Mouse (Mus musculus) layer of hippocampus, adult 18-20 months (tissue): ENCODE data around the gene Dctpp1. TPM values are rescaled to one million over a fixed set of nuclear protein-coding genes. Genes with fewer than 3 reads are reported as not detected.

ENCODE experiments used
- DNase-seq, 2 experiments: peaks; one replicate each; pipeline ENCODE4 v3.0.0; 2022; ENCODE audit warnings: low spot score in 2 of 2
- total RNA-seq, 2 experiments: library from RNA; stranded (reverse); gene quantifications; 2 replicates each; pipeline ENCODE4 v1.2.3; 2021

Gene Dctpp1
- total RNA-seq, 2 experiments from 2014 or later, result 22.0 to 22.8 TPM

DNA sequence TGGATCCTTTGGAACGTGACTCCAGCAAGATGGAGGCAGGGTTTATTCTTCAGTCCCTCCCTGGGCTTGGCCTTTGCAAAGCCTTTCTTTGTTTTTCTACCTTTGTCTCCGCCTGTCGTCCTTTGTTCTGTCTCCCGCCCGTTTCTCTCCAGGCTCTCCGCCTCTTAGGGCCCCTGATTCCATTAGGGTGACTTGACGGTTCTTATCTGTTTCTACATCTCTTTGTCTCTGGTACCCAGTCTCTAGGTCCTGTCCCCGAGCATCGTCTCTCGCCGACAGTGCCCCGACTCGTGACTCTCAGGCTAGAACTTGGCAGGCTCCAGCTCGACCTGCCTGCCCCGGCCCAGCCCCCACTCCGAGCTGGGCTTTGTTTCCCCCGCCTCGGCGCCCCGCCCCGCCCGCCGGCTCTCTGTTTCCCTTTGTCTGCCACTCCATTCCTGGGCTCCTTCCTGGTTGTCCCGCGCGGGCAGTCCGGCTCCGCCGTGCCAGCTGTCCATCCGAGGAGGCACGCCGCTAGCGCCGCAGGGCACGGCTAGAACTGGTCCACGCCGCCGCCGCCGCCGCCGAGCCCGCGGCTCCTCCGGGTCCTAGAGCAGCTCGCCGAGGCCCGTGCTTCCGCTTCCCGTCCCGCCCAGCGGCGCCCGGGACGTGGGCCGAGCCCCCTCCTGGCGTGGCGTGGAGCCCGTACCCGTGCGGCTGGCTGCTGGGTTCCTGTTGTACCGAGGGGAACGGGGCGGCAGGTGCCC is 27.7 kb downstream of the Dctpp1 start, which contains the start of the genes Zfp553 and Sept1:
Zfp553 (plus strand) TSS at position 440 of the 746 bp plus-strand sequence.
Sept1 (minus strand) TSS at position 509 of the 746 bp plus-strand sequence.
- peak; percentile 79 to 80 for DNase-seq

DNA sequence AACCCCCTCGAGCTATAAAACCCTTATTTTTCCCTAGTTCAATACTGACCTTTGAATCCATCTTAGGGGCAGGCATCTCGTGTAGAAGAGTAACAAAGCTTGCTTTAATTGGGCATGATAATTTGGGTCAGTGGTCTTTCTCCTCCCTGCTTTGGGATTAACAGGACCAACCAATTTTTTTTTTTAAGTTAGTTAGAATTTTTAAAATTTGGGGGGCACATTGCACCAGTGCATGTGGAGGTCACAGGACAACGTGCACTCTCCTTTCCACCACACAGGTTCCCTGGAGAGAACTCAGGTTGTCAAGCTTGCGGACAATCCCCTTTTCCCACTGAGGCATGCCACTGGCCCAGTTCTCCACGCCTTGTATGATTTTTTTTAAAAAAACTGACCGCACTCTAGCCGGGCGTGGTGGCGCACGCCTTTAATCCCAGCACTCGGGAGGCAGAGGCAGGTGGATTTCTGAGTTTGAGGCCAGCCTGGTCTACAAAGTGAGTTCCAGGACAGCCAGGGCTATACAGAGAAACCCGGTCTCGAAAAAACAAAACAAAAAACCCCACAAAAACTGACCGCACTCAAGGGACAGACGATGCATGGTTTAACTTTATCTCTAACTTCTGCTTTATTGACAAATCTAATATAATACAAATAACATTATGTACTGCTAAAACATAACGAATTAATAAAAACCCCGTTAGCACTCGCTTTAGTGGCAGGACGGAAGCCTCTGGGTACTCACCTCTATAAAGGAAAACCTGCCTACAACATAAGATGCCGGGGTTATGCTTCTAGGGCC is 28.5 kb downstream of the Dctpp1 start:
- no peak for DNase-seq

DNA sequence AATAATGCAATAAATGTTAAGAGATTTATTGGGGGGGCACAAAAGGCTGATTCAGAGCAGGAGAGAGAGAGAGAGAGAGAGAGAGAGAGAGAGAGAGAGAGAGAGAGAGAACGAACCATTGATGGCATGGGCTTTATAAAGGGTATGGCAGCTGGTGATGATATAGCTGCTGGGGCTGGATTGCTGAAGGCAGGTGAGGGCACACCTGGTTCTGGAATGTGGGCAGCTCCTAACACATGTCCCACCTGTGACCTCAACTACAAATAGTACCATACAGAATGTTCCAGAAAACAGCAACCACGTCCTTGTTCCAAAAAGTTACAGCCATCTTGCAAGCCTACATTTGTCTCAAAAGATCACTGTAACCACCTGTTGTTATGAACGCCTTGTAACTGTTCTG is 29.1 kb downstream of the Dctpp1 start:
- DNase-seq, result no peak

DNA sequence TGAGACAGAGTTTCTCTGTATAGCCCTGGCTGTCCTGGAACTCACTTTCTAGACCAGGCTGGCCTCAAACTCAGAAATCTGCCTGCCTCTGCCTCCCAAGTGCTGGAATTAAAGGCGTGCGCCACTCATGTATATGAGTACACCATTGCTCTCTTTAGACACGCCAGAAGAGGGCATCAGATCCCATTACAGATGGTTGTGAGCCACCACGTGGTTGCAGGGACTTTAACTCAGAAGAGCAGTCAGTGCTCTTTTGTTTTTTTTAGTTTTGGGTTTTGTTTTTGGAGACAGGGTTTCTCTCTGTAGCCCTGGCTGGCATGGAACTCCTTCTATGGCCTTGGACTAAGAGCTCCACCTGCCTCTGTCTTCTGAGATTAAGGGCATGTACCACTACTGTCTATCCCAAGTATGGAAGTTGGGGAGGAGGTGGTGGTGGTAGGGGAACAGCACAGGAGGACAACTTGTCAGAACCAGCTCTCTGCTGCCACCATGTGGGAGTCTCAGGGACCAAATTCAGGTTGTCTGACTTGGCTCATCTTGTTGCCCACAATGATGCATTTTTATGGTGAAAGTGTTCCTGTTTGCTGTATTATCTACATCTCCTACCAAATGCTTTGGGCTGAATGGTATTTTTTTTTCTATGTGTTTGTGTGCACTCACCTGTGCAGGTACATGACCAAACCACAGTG is 31.8 kb downstream of the Dctpp1 start:
- peak; percentile 71 to 87 for DNase-seq

DNA sequence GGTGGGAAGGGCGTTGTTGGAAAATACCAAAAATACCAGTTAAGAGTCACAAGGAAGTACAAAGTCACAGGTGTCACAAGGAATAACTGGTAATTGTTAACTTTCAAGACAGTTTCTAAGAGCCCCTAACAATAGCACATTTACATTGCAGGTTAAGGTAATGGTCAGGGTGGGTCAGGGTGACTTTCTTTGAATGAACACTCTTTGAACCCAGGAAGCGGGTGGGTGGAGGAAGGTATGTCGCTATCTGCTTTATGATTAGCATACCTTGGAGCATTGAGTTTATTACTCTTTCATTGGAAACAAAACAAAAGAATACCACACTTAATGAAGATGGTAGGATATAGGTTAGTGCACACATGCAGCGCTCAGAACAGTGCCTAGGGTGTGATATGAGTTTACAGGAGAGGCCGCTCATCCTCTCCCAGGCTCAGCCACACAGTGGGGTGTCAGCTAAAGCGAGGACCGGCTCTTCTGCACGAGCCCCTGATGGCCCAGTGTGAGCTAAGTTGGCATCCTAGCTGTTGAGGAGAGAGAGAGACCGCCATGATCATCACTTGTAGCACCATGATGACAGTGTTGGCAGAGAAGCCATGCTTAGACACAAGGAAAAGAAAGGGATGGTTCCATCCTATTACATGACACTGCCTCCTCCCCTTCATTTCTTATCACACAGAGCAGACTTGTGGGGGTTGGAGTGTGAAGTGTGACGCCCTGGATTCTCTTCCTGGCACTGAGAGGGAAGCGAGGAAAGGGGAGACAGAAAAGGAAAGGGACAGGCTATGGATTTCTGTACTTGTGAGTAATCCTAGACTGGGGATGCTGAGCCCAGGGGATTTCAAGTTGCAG is 35.1 kb downstream of the Dctpp1 start:
- no peak for DNase-seq

DNA sequence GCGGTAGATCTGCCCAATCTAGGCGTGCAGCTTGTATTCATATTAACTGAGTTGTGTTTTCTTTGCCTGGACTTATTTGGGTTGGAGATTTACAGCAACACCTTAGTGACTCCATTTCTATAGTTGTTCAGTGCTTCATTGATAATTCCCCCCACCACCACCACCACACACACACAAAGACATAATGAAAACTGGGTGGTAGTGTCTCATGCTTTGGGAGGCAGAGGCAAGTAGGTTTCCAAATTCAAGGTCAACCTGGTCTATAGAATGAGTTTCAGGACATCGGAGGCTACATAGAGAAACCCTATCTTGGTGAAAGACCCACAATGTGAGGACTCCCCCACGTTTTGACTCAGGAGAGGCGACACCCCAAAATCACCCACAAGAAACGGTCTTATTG is 35.9 kb downstream of the Dctpp1 start:
- DNase-seq, result no peak

DNA sequence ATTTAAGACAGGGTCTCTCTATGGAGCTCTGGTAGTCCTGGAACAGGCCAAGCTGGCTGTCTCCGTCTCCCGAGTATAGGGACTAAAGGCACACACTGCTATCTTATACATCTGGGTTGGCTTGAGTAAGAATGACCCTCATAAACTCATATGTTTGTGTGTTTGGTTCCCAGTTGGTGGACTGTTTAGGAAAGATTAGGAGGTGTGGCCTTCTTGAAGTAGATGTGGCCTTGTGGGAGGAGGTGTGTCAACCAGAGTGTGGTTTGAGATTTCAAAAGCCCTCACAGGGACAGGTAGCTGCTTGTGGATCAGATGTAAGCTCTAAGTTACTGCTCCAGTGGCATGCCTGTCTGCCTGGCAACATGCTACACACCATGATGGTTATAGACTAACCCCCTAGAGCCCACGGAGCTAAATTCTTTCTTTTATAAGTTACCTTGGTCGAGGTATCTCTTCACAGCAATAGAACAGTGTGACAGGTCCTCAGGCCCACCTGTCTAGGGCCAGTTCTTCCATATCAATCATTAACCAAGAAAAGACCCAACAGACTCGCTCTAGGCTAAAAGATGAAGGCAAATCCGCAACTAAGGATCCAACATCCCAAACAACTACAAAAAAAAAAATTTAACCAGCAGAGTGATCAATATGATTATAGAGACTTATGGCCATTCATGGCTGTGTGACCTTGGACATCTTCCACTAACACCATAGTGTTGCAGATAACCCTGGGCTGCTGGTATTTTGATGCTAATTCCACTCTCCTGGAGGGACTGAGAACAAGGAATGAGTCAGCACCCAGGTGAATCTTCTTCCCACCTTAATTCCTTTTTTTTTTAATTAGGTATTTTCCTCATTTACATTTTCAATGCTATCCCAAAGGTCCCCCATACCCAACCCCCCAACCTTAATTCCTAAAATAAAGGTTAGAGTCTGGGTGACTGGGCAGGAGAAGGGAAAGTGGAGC is 36.7 kb downstream of the Dctpp1 start:
- DNase-seq, result no peak

DNA sequence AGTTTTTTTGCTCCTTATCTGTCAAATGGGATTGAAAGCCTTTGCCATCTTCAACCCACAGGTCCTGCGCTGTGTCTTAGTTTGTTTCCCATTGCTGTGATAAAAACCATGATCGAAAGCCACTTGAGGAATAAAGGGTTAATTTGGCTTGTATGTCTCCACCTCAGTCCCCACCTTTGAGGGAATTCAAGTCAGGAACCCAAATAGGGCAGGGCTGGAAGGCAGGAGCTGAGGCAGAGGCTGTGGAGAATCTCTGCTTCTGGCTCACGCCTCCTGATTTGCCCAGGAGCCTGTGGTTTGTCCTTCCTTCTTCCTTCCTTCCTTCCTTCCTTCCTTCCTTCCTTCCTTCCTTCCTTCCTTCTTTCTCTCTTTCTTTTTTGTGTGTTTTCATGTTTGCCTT is 37.4 kb downstream of the Dctpp1 start:
- no peak for DNase-seq

DNA sequence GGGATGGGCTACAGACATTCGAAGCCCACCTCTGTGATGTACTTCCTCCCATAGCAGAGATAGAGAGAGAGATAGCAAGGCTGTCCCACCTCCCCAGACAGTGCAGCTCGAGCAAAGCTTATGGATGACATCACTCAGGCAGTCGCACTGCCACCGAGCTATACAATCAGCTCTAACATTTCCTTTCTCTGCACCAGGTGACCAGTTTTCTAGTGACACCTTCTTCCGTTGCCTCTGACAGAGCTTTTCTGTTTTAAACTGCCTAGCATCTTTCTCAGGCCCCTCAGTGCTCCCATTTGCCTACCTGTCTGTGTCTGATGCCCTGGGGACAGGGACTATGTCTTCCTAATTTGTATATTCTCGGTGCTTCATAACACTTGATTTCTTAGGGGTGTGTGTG is 40.1 kb downstream of the Dctpp1 start:
- DNase-seq, result no peak

DNA sequence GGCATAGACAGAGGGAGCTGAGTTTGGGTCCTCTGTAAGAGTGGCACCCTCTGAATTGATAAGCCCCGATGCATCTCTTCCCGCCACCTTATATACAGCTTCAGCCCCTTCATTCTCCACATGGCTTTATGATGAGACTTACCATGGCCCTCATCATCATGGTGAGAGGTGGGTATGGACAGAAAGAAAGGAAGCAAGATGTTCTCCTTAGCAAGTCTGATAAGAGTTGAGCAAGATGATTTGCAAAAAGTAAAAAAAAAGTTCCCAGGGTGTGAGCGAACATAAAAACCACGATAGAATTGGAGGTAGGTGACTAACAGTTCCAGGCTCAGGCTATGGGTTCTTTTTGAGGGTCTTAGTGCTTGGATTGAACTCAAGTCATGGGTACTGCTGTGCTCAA is 41.8 kb downstream of the Dctpp1 start:
- no peak for DNase-seq

DNA sequence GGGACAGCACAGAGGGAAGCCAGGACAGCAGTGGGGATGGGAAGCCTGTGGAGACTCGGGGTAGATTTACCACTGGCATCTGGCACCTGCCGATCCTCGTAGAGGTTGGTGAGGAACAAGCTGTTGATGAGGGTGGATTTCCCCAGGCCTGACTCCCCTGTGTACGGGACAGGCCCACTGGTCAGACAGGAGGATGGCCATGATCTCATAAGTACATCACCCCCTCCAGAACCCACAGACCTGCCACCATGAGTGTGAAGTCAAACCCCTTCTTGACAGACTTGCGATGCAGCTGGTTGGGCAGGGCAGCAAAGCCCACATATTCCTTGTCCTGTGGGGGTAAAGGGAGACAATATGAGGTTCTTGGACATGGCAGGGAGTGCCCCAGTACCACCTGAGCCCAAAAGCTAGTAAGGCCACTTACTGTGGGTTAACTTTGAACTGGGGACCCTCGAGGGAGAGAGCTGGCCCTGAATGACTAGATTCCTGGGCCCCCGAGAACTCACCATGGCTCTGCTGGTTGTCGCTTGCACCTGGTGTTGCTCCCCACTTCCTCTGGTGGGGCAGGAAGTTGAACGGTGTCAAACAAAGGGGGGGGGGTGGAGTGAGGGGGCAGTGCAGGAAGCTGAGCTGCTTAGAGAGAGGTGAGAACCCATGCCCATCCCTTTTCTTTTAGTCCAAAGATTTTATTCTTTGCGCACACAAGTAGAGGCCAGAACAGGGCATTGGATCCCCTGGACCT is 42.4 kb downstream of the Dctpp1 start:
- DNase-seq, result no peak

DNA sequence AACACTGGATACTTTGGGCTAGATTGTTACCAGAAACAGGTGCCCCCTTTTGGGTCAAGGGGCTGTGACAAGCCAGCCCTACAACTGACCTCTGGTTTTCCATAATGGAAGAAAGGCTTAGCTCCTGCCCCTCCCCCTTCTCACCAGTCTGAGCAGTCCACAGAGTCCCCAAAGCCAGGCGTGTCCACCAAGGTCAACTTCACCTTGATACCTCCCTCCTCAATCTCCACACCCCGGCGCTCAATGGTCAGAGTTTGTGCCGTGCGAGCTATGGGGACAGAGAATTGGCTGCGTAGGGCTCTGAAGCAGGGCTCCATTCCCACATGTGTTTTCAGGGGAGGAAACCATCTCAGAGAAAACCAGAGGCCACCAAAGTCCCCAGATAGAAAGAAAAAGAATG is 43.0 kb downstream of the Dctpp1 start:
- no peak for DNase-seq

DNA sequence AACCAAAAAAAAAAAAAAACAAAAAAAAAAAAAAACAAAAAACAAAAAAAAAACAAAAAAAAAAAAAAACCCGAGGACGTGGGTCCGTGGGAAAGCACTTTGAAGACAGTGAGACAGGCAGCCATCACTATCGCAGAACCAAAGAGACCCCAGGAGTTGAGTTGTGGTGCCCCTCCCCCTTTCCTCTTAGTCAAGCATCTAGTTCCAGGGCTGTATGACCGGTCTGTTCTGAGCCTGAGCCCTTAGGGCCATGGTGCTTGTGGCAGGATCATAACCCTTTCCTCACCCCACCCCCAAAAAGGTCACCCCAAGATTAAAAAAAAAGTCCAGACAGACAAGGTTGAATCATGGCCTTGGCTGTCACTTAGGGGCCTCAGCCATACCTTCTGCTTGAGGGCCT is 44.2 kb downstream of the Dctpp1 start:
- no peak for DNase-seq

DNA sequence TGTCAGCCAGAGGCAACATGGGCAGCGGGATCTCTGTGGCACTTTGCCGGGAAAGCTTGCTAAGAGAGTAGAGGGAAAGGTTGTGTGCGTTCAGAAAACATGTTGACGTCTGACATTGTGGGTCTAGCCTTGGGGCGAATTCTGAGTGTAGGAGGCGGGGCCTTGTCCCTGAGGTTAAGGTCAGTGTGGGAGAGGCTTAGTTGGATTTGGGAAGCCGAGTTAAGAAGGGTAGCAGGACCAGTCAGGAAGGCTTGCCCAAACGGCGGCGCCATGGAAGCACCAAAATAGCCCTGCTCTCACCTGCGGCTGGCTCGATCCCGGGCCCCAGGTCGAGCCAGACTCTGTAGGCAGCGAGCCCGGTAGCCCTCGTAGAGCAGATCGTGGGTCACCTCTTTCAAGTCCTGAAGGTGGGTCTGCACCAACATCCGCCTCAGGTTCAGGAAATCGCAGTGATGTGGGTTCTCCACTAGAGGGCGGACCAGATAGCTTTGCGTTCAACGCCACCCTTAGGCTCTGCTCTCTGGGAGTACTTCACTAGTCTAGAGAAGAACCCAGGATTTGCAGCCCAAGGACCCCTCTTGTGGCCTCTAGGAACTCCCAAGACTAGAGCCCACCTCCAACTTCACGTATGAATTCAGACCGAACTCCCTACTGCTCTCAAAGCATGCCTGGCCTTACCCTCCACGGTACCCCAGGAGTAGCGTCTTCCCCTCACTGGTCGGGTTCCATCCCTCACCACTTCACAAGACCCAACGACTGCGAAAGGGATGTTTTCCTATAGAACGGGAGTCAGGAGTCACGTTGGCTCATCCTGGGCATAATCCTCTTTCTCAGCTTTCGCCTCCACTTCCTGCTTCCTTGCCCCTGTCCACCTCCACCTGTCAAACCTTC is 45.3 kb downstream of the Dctpp1 start:
- peak in 1 of 2 experiments; percentile 61 for DNase-seq

DNA sequence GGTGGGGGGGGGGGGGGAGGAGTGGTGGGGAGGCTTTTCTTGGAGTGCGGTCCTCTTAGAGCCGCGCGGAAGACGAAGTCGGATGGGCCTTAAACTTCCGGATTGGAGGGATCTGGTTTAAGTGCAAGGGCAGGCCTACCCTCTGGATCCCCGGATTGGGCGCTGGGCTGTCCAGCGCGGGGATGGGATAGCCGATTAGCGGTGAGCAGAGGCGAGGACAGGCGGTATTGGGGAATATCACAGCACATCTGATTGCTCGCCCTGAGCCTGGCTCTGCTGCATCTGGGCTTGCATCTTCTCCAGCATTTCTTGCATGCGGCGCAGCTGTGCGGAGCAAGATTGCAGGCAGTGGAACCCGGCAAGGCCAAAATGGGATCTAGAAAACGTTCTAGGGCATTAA is 46.0 kb downstream of the Dctpp1 start:
- DNase-seq, result no peak

DNA sequence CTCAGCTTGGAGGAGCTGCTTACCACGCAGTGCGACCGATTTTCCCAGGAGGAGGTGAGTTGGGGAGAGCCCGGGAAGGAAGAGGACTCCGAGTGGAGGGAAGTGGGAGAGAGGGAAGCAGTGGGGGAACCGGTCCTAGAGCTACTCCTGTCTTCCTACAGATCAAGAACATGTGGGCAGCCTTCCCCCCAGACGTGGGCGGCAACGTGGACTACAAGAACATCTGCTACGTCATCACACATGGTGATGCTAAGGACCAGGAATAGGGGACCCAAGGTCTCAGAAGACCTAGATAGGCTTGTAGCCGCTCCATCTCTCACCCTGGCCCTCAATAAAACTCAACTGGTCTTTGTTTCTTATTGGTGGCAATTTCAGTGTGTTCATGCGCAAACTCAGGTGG is 46.6 kb downstream of the Dctpp1 start:
- no peak for DNase-seq

DNA sequence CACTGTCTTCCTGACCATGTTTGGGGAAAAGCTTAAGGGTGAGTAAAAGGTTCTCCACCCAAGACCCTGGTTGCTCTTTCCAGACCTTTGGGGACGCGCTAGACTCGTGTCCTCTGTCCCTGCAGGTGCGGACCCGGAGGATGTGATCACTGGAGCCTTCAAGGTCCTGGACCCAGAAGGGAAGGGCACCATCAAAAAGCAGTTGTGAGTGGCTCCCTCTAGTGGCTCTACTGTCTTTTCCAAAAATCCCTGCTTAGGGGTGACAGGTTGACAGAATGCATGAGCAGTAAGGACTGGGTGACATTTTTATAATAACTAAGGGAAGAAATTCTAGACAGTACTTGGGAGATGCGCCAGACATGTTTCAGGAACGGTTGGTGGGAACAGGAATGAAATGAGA is 47.0 kb downstream of the Dctpp1 start:
- no peak for DNase-seq
